Mouse (Mus musculus): ENCODE data around the gene Tmem222.

Gene Tmem222

DNA sequence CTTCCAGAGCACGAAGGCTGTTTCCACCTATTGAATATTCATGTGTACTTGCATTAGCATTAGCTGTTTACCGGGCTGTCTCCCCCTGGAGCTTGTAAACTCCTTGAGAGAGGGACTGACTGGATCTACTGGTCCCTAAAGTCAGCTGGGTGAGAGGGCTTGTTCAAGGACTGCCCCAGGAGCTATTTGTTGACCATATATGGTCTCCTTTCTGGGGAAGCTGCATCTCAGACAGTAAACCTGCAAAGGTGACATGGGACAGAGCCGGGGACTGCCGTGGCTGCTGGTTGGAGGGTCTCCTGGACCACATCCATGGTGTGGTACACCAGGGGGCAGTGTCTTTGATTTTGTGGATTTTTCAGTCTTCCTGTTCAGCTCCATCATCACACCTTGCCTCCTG lies 5.1 kb upstream of the Tmem222 start:
- DNase-seq = no peak

DNA sequence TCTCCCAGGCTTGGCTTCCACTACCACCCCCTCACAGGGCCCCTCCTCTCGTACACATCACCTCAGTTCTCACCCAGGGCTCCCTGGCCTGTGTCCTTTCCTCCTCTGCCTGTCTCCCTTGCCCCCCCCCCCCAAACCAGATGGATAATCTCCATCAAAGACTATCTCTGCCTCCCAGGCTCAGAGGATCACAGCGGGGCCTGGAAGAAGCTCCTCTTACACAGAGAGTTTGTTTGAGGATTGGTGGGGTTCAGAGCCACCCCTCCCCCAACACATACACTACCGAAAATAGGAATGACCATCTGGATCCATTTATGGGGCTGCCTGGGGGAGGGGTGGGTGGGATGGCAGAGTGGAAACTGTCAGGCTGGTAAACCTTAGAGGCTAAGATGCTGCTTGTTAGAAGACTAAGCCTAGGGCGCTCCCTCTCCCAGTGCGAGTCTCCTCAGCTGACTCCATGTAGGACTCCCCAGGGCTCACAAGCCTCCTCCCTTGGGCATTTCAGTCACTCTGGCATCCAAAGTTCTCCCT lies 4.4 kb upstream of the Tmem222 start:
- DNase-seq = no peak

- no peak for DNase-seq
These were observed 3.9 kb upstream of the Tmem222 start for GRCm38 (mm10) chr4:133281513-133281912.

GRCm38 (mm10) chr4:133278482-133278881 lies 890 bp upstream of the Tmem222 start:
- DNase-seq = no peak

GRCm38 (mm10) chr4:133278067-133278466 lies 475 bp upstream of the Tmem222 start:
- DNase-seq = no peak

- no peak for DNase-seq
These were observed 6.7 kb downstream of the Tmem222 start for GRCm38 (mm10) chr4:133270929-133271328.

DNA sequence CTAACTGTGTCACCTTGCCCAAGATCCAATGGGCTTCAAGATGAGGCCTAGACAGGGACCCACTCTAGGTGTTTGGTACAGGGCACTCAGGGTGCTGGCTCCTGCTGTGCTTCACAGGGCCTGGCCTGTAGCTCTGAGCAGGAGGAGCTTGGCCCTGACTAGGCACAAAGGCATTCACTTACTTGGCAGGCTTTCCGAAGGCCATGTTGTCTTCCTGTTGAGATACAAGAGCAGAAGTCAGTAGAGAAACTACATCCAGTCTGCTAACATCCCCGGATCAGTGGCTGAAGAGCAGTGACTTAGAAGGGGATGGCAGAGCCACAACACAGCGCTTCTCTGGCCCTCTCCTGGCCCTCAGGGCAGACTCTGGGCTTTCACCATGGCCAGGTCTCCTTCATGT lies 8.0 kb downstream of the Tmem222 start:
- no peak for DNase-seq

GRCm38 (mm10) chr4:133268931-133269330 lies 8.7 kb downstream of the Tmem222 start:
- no peak for DNase-seq

DNA sequence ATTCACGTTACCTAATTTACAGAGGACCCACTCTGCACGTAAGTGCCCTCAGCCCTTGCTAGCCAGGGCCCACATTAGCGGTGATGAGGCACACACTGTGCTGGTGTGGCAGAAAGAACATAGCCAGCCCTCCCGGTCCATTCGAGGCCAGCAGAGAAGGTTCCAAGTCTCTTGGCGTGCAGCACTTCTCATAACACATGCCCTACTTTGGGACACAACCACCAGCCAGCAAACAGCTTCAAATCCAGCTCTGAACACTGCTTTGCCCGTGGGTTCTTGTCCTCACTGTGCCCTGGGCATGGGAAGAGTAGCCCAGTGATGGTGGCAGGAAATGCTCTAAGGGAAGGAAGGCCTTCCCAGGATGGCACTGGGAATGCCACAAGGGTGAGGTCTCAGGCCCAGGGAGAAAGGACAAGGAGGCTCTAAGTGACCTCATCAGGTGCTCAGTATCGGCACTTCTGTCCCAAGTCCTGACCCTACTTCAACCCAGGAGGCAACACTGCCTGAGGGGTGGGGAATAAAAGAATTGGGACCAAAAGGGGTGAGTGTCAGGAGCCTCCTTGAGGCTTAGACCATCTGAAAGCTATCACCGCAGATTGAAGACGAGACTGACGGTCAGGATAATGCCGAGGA lies 11.2 kb downstream of the Tmem222 start:
- DNase-seq = no peak

DNA sequence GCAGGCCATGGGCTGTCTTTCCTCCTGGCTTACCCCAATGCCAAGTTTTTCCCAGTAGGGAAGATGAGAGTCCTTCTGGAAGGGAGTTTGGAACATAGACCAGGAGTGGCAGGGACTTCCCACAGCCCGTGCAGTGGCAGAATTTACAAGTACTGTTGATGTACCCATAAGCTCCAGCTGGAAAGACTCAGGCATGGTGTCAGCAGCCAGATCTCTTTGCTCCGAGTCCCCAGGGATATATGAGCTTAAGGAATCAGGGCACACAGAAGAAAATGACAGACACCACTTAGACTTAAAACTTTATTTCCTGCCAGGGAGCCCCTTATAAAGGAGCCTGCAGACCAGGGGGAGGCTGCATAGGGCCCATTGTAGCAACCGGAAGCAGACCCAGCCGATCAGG lies 11.8 kb downstream of the Tmem222 start:
- no peak for DNase-seq

DNA sequence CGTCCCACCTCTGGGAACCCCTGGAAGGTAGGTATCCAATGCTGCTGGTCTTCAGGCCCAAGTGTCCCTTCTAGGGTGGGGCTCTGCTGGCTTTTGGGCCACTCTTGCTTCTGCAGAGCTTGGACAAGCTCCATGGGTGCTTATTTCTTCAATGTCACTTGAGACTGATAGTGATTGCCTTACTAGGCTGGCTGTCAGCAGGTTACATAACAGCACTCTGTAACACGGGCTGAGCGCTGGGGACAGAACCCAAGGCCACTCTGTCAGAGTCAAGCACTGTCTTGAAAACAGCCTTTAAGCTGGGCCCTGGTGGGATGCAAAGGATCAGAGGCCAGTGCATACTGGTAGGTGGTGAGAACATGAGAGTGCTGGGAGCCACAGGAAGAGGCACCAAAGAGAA lies 12.3 kb downstream of the Tmem222 start:
- no peak for DNase-seq

- no peak for DNase-seq
These were observed 13.0 kb downstream of the Tmem222 start for GRCm38 (mm10) chr4:133264559-133264958.

- DNase-seq = no peak
These were observed 13.8 kb downstream of the Tmem222 start for GRCm38 (mm10) chr4:133263756-133264155.

DNA sequence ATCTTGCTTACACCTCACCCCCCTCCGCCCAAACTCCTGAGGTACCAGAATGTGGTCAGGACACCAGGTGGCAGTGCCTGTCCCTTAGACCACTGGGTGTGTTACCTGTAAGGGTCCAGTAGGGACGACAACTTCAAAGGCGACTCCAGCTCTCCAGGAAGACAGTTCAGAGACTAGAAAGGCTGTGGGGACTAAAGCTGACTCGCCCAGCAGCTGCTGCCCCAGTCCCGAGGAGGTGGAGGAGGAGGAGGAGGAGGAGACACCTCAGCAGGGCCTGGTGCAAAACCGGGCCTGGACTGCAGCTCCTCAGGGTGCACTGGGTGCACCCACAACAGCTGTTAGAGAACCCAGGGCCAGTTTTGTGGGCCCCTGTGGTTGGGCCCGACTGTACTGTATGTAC lies 14.7 kb downstream of the Tmem222 start, which contains the start of gene Sytl1:
TSS of gene Sytl1 (minus strand) at position 232 of the 400 bp plus-strand sequence.
- no peak for DNase-seq

DNA sequence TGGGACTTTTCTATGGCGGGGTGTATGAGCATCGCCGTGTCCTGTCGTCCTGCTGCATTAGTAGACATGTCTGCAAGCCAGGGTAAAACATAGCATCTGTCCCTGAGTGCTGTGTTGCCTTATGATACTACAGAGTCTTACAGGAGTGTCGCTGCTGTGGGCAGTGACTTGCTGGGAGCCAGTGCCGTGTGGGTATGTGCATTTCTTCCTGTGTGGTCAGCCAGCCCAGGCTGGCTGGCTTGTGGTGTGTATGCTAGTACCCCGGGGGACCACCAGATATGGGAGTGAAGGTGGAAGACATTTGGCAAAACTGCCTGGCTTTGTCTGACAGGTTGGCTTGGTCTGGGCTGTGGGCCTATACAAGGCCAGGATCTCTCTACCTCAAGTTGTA lies 15.2 kb downstream of the Tmem222 start:
- DNase-seq = no peak

DNA sequence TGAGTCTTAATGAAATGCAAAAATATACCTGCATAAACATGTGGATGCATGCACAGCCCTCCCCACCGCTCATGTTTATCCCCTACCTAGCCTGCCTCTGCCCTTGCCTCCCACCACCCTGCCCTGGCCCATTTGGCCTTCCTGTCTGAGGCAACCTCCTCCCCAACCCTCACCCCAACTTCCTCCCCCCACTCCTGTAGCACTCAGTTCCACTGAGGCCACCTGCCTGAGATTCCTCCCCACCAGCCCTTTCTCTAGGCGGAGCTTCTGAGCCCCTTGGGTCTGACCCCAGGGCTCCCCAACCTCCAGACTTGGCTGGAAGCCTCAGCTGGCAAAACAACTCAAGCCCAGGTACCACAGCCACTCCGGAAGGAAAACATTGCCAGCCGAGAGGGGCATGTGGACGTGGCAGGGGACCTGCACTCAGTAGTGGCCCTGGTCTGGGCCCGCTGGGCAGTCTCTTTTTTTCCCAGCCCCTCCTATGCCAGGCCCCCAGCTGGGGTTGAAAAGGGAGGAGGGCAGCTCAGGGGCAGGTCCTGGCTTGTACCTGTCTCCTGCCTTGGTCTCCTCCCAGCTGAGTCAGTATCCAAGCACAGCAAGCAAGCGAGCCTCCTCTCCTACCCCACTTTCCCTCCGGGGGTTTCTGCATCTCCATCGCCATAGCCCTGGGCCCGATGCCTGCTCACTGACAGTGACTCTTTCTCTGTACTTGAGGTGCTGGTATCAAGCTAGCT lies 15.8 kb downstream of the Tmem222 start:
- DNase-seq = no peak

- no peak for DNase-seq
These were observed 19.7 kb downstream of the Tmem222 start for GRCm38 (mm10) chr4:133257798-133258408.

GRCm38 (mm10) chr4:133257230-133257629 lies 20.4 kb downstream of the Tmem222 start:
- DNase-seq = peak; percentile 61

GRCm38 (mm10) chr4:133256820-133257219 lies 20.8 kb downstream of the Tmem222 start:
- no peak for DNase-seq

GRCm38 (mm10) chr4:133255392-133255791 lies 22.2 kb downstream of the Tmem222 start:
- DNase-seq = no peak

- no peak for DNase-seq
These were observed 24.2 kb downstream of the Tmem222 start for GRCm38 (mm10) chr4:133253412-133253811.

- DNase-seq = no peak
These were observed 25.5 kb downstream of the Tmem222 start for GRCm38 (mm10) chr4:133252089-133252488.

- DNase-seq = no peak
These were observed 26.4 kb downstream of the Tmem222 start for GRCm38 (mm10) chr4:133251214-133251613.

- peak; percentile 81 for DNase-seq
These were observed 27.0 kb downstream of the Tmem222 start for GRCm38 (mm10) chr4:133250609-133251008.
